Comparison of ENCODE assay signal across 8 mouse cellular contexts in genomic region chr14:54426003-54426688, GRCm38 (mm10). TPM values are rescaled to one million over a fixed set of nuclear protein-coding genes. Genes with fewer than 3 reads are reported as not detected.
DNase-seq lines count a peak whose midpoint lies in the region; ATAC-seq and TF ChIP-seq lines count a peak whose summit lies in the region.

No protein-coding gene starts in this region.

- H3K9me3 ChIP-seq in lung, embryonic 14.5 days (ENCODE audit: low read depth, low read length), result no peaks in the 10 kb centered on the region
- H3K9me3 ChIP-seq in embryonic facial prominence, embryonic 14.5 days (ENCODE audit: control insufficient read depth, low read length), result no peaks in the 10 kb centered on the region
- no peaks in the 10 kb centered on the region for H3K9me3 ChIP-seq in limb, embryonic 10.5 days (replicated peaks)
- H3K9me3 ChIP-seq in neural tube, embryonic 15.5 days (replicated peaks), result no peaks in the 10 kb centered on the region; the same call in 1 of the 2 replicates

- peaks cover 5% of the 10 kb centered on the region; the same call in 1 of the 2 replicates for H3K36me3 ChIP-seq in lung, embryonic 14.5 days (ENCODE audit: insufficient read depth)
- H3K36me3 ChIP-seq in embryonic facial prominence, embryonic 14.5 days (ENCODE audit: control insufficient read depth, insufficient read depth, low read length), result peaks cover 18% of the 10 kb centered on the region
- H3K36me3 ChIP-seq in limb, embryonic 10.5 days, result peaks cover 20% of the 10 kb centered on the region
- H3K36me3 ChIP-seq in neural tube, embryonic 15.5 days, result peaks cover 13% of the 10 kb centered on the region; the same call in 1 of the 2 replicates

- peak overlapping the region; percentile 85 for H3K27ac ChIP-seq in lung, embryonic 14.5 days (ENCODE audit: low read depth)
- peak overlapping the region; percentile 92 for H3K27ac ChIP-seq in embryonic facial prominence, embryonic 14.5 days (replicated peaks; ENCODE audit: low read depth, low read length)
- peak overlapping the region; percentile 92 for H3K27ac ChIP-seq in limb, embryonic 10.5 days
- H3K27ac ChIP-seq in neural tube, embryonic 15.5 days (replicated peaks), result peak overlapping the region; percentile 94

- ATAC-seq in lung, embryonic 14.5 days (ENCODE audit: insufficient read depth), result no peak
- ATAC-seq in embryonic facial prominence, embryonic 14.5 days (ENCODE audit: low read depth), result no peak
- peak; percentile 39; the same call in 1 of the 2 replicates for ATAC-seq in neural tube, embryonic 15.5 days (ENCODE audit: low FRiP score)

- H3K9ac ChIP-seq in lung, embryonic 14.5 days, result peak overlapping the region; percentile 77
- peak overlapping the region; percentile 91 for H3K9ac ChIP-seq in embryonic facial prominence, embryonic 14.5 days (ENCODE audit: low read depth, low read length)
- peak overlapping the region; percentile 83 for H3K9ac ChIP-seq in neural tube, embryonic 15.5 days (replicated peaks)

- TF ChIP-seq CTCF in lung, embryonic 14.5 days (IDR thresholded peaks at IDR 0.05; ENCODE audit: low read depth), result no peak

- H3K27me3 ChIP-seq in lung, embryonic 14.5 days (ENCODE audit: insufficient read depth, low read length), result no peaks in the 10 kb centered on the region
- H3K27me3 ChIP-seq in embryonic facial prominence, embryonic 14.5 days (replicated peaks; ENCODE audit: control insufficient read depth, insufficient read depth, low read length), result no peaks in the 10 kb centered on the region
- H3K27me3 ChIP-seq in limb, embryonic 10.5 days (ENCODE audit: low read depth, poor library complexity, severe bottlenecking), result no peaks in the 10 kb centered on the region
- peaks cover 8% of the 10 kb centered on the region; the same call in 1 of the 2 replicates for H3K27me3 ChIP-seq in neural tube, embryonic 15.5 days (replicated peaks)

- no peak for DNase-seq in lung, embryonic 14.5 days
- DNase-seq in lung, postnatal 25 days (ENCODE audit: low spot score), result no peak
- no peak for DNase-seq in embryonic facial prominence, embryonic 14.5 days (ENCODE audit: low spot score)
- no peak for DNase-seq in limb, embryonic 10.5 days (ENCODE audit: low spot score)
- DNase-seq in T-cell, adult 2 months (ENCODE audit: low spot score), result no peak
- no peak for DNase-seq in cerebellum, postnatal 4 days (ENCODE audit: low spot score in 2 of 2)
- no peak for DNase-seq in layer of hippocampus, postnatal 36 days

- H3K4me3 ChIP-seq in lung, embryonic 14.5 days (ENCODE audit: low read depth, low read length), result peak overlapping the region; percentile 78
- peak overlapping the region; percentile 92 for H3K4me3 ChIP-seq in embryonic facial prominence, embryonic 14.5 days (ENCODE audit: low read depth, low read length)
- H3K4me3 ChIP-seq in limb, embryonic 10.5 days, result peak overlapping the region; percentile 93
- peak overlapping the region; percentile 89 for H3K4me3 ChIP-seq in neural tube, embryonic 15.5 days (replicated peaks)

- H3K4me2 ChIP-seq in lung, embryonic 14.5 days, result peak overlapping the region; percentile 64
- H3K4me2 ChIP-seq in embryonic facial prominence, embryonic 14.5 days (ENCODE audit: low read depth, low read length), result peak overlapping the region; percentile 79
- H3K4me2 ChIP-seq in neural tube, embryonic 15.5 days, result peak overlapping the region; percentile 66

- WGBS in lung, embryonic 14.5 days, result 32% methylated on average over 14 of the region's 14 CpGs
- WGBS in embryonic facial prominence, embryonic 14.5 days, result 32% methylated on average over 14 of the region's 14 CpGs
- 35% methylated on average over 14 of the region's 14 CpGs for WGBS in limb, embryonic 10.5 days
- 33% methylated on average over 14 of the region's 14 CpGs for WGBS in neural tube, embryonic 15.5 days

- H3K4me1 ChIP-seq in lung, embryonic 14.5 days (ENCODE audit: insufficient read depth), result peaks cover 15% of the 10 kb centered on the region
- H3K4me1 ChIP-seq in embryonic facial prominence, embryonic 14.5 days (ENCODE audit: control insufficient read depth, insufficient read depth, low read length), result peaks cover 26% of the 10 kb centered on the region
- peaks cover 32% of the 10 kb centered on the region for H3K4me1 ChIP-seq in limb, embryonic 10.5 days
- peaks cover 45% of the 10 kb centered on the region for H3K4me1 ChIP-seq in neural tube, embryonic 15.5 days

RNA-seq across cellular contexts. Expression of gene Mrpl52, which starts 0.6 kb away (rescaled TPM):
- 274 and 280 TPM in 2 replicates for polyA plus RNA-seq in lung, embryonic 14.5 days (2014; fragmentation: Nextera tagmentation; extraction: Ambion mirVana)
- 226 and 241 TPM in 2 replicates for polyA plus RNA-seq in embryonic facial prominence, embryonic 14.5 days (2014; fragmentation: Nextera tagmentation; extraction: Ambion mirVana)
- polyA plus RNA-seq in limb, embryonic 10.5 days (2016; fragmentation: Nextera tagmentation; extraction: Ambion mirVana), result 198 and 219 TPM in 2 replicates
- polyA plus RNA-seq in neural tube, embryonic 15.5 days (2015; fragmentation: Nextera tagmentation; extraction: Ambion mirVana), result 236 and 303 TPM in 2 replicates
- 100 to 1,000 TPM; 105 to 108 TPM for total RNA-seq in layer of hippocampus, postnatal 36 days (2021)

RNA-seq across cellular contexts. Expression of gene Mmp14, which starts 5.3 kb away (rescaled TPM):
- 182 and 187 TPM in 2 replicates for polyA plus RNA-seq in lung, embryonic 14.5 days (2014; fragmentation: Nextera tagmentation; extraction: Ambion mirVana)
- polyA plus RNA-seq in embryonic facial prominence, embryonic 14.5 days (2014; fragmentation: Nextera tagmentation; extraction: Ambion mirVana), result 235 and 254 TPM in 2 replicates
- polyA plus RNA-seq in limb, embryonic 10.5 days (2016; fragmentation: Nextera tagmentation; extraction: Ambion mirVana), result 68.3 and 84.7 TPM in 2 replicates
- 40.7 and 60.5 TPM in 2 replicates for polyA plus RNA-seq in neural tube, embryonic 15.5 days (2015; fragmentation: Nextera tagmentation; extraction: Ambion mirVana)
- total RNA-seq in layer of hippocampus, postnatal 36 days (2021), result 10 to 100 TPM; 18.3 to 20.0 TPM

RNA-seq across cellular contexts. Expression of gene Slc7a7, which starts 8.6 kb away (rescaled TPM):
- polyA plus RNA-seq in lung, embryonic 14.5 days (2014; fragmentation: Nextera tagmentation; extraction: Ambion mirVana), result 7.4 and 7.6 TPM in 2 replicates
- polyA plus RNA-seq in embryonic facial prominence, embryonic 14.5 days (2014; fragmentation: Nextera tagmentation; extraction: Ambion mirVana), result 6.3 and 7.7 TPM in 2 replicates
- polyA plus RNA-seq in limb, embryonic 10.5 days (2016; fragmentation: Nextera tagmentation; extraction: Ambion mirVana), result 2.3 and 3.1 TPM in 2 replicates
- 6.2 and 7.9 TPM in 2 replicates for polyA plus RNA-seq in neural tube, embryonic 15.5 days (2015; fragmentation: Nextera tagmentation; extraction: Ambion mirVana)
- total RNA-seq in layer of hippocampus, postnatal 36 days (2021), result 1 to 10 TPM; 2.4 to 2.7 TPM

RNA-seq across cellular contexts. Expression of gene Lrp10, which starts 37.8 kb away (rescaled TPM):
- polyA plus RNA-seq in lung, embryonic 14.5 days (2014; fragmentation: Nextera tagmentation; extraction: Ambion mirVana), result 46.1 and 46.2 TPM in 2 replicates
- polyA plus RNA-seq in embryonic facial prominence, embryonic 14.5 days (2014; fragmentation: Nextera tagmentation; extraction: Ambion mirVana), result 41.0 and 43.4 TPM in 2 replicates
- 23.9 and 24.4 TPM in 2 replicates for polyA plus RNA-seq in limb, embryonic 10.5 days (2016; fragmentation: Nextera tagmentation; extraction: Ambion mirVana)
- polyA plus RNA-seq in neural tube, embryonic 15.5 days (2015; fragmentation: Nextera tagmentation; extraction: Ambion mirVana), result 31.8 and 33.7 TPM in 2 replicates
- total RNA-seq in layer of hippocampus, postnatal 36 days (2021), result 10 to 100 TPM; 26.4 to 29.6 TPM

RNA-seq across cellular contexts. Expression of gene Rem2, which starts 49.8 kb away (rescaled TPM):
- polyA plus RNA-seq in lung, embryonic 14.5 days (2014; fragmentation: Nextera tagmentation; extraction: Ambion mirVana), result 8.1 and 8.3 TPM in 2 replicates
- 1.7 and 2.1 TPM in 2 replicates for polyA plus RNA-seq in embryonic facial prominence, embryonic 14.5 days (2014; fragmentation: Nextera tagmentation; extraction: Ambion mirVana)
- polyA plus RNA-seq in limb, embryonic 10.5 days (2016; fragmentation: Nextera tagmentation; extraction: Ambion mirVana), result 3.6 and 5.3 TPM in 2 replicates
- 32.3 and 44.0 TPM in 2 replicates for polyA plus RNA-seq in neural tube, embryonic 15.5 days (2015; fragmentation: Nextera tagmentation; extraction: Ambion mirVana)
- 10 to 100 TPM; 20.7 to 23.8 TPM for total RNA-seq in layer of hippocampus, postnatal 36 days (2021)
